19 mouse cellular contexts compared by ENCODE assay signal in the genomic region with DNA sequence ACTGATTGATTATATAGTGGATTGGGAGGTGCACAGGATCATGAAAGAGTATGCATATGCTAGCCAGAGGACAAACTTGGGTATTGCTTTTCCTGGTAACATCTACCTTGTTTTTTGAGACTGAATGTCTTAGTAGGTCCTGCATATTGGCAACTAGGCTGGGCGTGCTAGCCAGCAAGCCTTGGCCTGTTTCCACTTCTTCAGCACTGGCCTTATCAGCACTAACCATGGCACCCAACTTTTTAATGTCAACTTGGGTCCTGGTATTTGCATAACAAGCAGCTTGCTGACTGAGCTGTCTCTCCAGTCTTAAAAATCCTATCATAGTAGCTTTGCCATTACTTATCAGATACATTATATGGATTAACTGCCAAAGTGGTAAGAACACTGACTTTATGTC.
DNase-seq lines count a peak whose midpoint lies in the region; TF ChIP-seq lines count a peak whose summit lies in the region.
"Had no signal": no experiment of that assay in that cellular context is flagged by ENCODE, and none has a peak within 500 bp of the region (broad histone marks: within the 10 kb centered on the region; RNA-seq: fewer than 3 reads in every experiment).

No protein-coding gene starts in this region.

- TF ChIP-seq CTCF in MEL (IDR thresholded peaks at IDR 0.05 in 2 of 3, conservative IDR thresholded peaks at IDR 0.05 in 1 of 3; ENCODE audit: control insufficient read depth in 1 of 3, insufficient read depth in 1 of 3, low read depth in 2 of 3, low read length in 3 of 3, poor library complexity in 1 of 3, severe bottlenecking in 1 of 3): no peak

- H3K4me3 ChIP-seq in MEL (ENCODE audit: control insufficient read depth in 1 of 2, insufficient read depth in 1 of 2, low read depth in 2 of 2, low read length in 2 of 2): no peak overlapping the region
- H3K4me3 ChIP-seq: embryonic facial prominence, embryonic 13.5 days; forebrain, embryonic 13.5 days; gastrocnemius, adult 2 months; heart, embryonic 13.5 days; hindbrain, embryonic 12.5 days had no signal

- TF ChIP-seq RAD21 in MEL (IDR thresholded peaks at IDR 0.05; ENCODE audit: low read depth, low read length): no peak

- no peak overlapping the region for H3K9ac ChIP-seq in MEL (ENCODE audit: control insufficient read depth, low read depth, low read length, poor library complexity, severe bottlenecking)
- H3K9ac ChIP-seq: embryonic facial prominence, embryonic 13.5 days; forebrain, embryonic 13.5 days; heart, embryonic 13.5 days; hindbrain, embryonic 12.5 days had no signal

- no peaks in the 10 kb centered on the region for H3K27me3 ChIP-seq in MEL (ENCODE audit: control insufficient read depth in 1 of 2, insufficient read depth in 2 of 2, low read length in 2 of 2)
- H3K27me3 ChIP-seq: embryonic facial prominence, embryonic 13.5 days; forebrain, embryonic 13.5 days; heart, embryonic 13.5 days; hindbrain, embryonic 12.5 days had no signal

- H3K27ac ChIP-seq in MEL (ENCODE audit: control insufficient read depth, low read depth, low read length): no peak overlapping the region
- H3K27ac ChIP-seq: embryonic facial prominence, embryonic 13.5 days; forebrain, embryonic 13.5 days; gastrocnemius, adult 2 months; heart, embryonic 13.5 days; hindbrain, embryonic 12.5 days had no signal

- H3K79me2 ChIP-seq in MEL (ENCODE audit: control insufficient read depth, insufficient read depth, low read length, poor library complexity): no peaks in the 10 kb centered on the region

- H3K9me3 ChIP-seq in MEL (replicated peaks; ENCODE audit: insufficient read depth, low read length): no peaks in the 10 kb centered on the region
- H3K9me3 ChIP-seq: G1E had no signal

- no peaks in the 10 kb centered on the region for H3K36me3 ChIP-seq in MEL (ENCODE audit: control insufficient read depth in 1 of 2, insufficient read depth in 2 of 2, low read length in 2 of 2)
- H3K36me3 ChIP-seq: embryonic facial prominence, embryonic 13.5 days; G1E; heart, embryonic 13.5 days; hindbrain, embryonic 12.5 days had no signal

- no peaks in the 10 kb centered on the region for H3K4me1 ChIP-seq in MEL (ENCODE audit: control insufficient read depth in 1 of 2, insufficient read depth in 2 of 2, low read length in 2 of 2)
- H3K4me1 ChIP-seq: embryonic facial prominence, embryonic 13.5 days; forebrain, embryonic 13.5 days; heart, embryonic 13.5 days; hindbrain, embryonic 12.5 days had no signal

- no peak for TF ChIP-seq EP300 in MEL (IDR thresholded peaks at IDR 0.05; ENCODE audit: low read depth in 1 of 2, low read length in 2 of 2)

- TF ChIP-seq POLR2A in MEL (IDR thresholded peaks at IDR 0.05; ENCODE audit: control insufficient read depth in 1 of 2, insufficient read depth in 1 of 2, low read depth in 1 of 2, low read length in 2 of 2, poor library complexity in 1 of 2): no peak

- DNase-seq in adrenal gland, adult 2 months: peak; percentile 6
- DNase-seq in adrenal gland, postnatal 25 days: no peak
- DNase-seq in heart, adult 18-20 months: peak; percentile 26 to 52
- DNase-seq in heart, postnatal 25 days (ENCODE audit: low spot score): no peak
- DNase-seq in MEL (ENCODE audit: low read depth, low spot score): peak; percentile 7
- DNase-seq in heart, postnatal 36 days: peak; percentile 14 to 15
- DNase-seq in gastrocnemius, postnatal 10 days: no peak
- DNase-seq: B cell, adult 2 months; cerebellum, adult 9-11 months; cerebellum, postnatal 36 days; gastrocnemius, adult 2 months; gastrocnemius, postnatal 36 days; kidney, adult 11 months; kidney, adult 9 months had no signal

- intact Hi-C loops in heart, postnatal 25 days (cut with DNase I): no loop called here
- intact Hi-C loops in heart, postnatal 36 days (cut with DNase I): no loop called here

TF ChIP-seq in MEL, 35 proteins besides CTCF, POLR2A, EP300 and RAD21:
- TF ChIP-seq NRF1 (IDR thresholded peaks at IDR 0.05; ENCODE audit: insufficient read depth, low read depth, low read length, poor library complexity, severe bottlenecking): no peak
- no peak for TF ChIP-seq HCFC1 (IDR thresholded peaks at IDR 0.05; ENCODE audit: low read depth, low read length)
- TF ChIP-seq SIN3A (IDR thresholded peaks at IDR 0.05; ENCODE audit: low read length): no peak
- no peak for TF ChIP-seq JUND (IDR thresholded peaks at IDR 0.05; ENCODE audit: low read depth, low read length)
- TF ChIP-seq ZMIZ1 (IDR thresholded peaks at IDR 0.05; ENCODE audit: low read depth, low read length): no peak
- no peak for TF ChIP-seq MAZ (IDR thresholded peaks at IDR 0.05; ENCODE audit: low read depth, low read length)

Comparison
In these comparisons a context has a peak if more than half of its experiments do, and no peak if none do; other contexts are left out.
1. DNase-seq: peak in adrenal gland, adult 2 months (single experiment), heart, adult 18-20 months (2 of 2), MEL (single experiment) and heart, postnatal 36 days (2 of 2); none in adrenal gland, postnatal 25 days (single experiment), heart, postnatal 25 days (single experiment) and gastrocnemius, postnatal 10 days (single experiment).